ENCODE assay signal across 21 mouse cellular contexts in the genomic region with DNA sequence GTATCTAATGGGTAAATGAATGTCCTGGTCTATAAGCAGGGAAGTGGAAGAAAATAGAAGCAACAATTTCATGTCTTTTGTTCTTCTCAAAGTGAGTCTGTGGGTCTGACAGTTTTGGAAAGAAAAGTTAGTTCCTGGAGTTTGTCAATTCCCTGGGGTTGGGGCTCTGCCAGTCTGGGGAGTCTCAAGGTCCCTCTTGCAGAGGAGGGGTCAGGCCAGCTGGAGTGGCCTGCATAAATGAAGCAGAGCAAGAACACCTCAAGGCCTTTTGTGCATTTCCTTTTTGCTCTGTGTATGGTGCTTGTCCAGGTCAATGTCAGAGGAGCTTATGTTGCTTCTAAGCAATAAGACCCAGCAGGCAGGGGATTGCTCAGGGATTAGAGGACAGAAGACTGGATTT. TPM values are rescaled to one million over a fixed set of nuclear protein-coding genes. Genes with fewer than 3 reads are reported as not detected.
DNase-seq lines count a peak whose midpoint lies in the region; ATAC-seq and TF ChIP-seq lines count a peak whose summit lies in the region.
"Had no signal": no experiment of that assay in that cellular context is flagged by ENCODE, and none has a peak within 500 bp of the region (broad histone marks: within the 10 kb centered on the region; RNA-seq: fewer than 3 reads in every experiment).

No protein-coding gene starts in this region.

- ATAC-seq in liver, postnatal 0 days: no peak
- ATAC-seq in hindbrain, embryonic 13.5 days (ENCODE audit: low FRiP score): no peak
- ATAC-seq: CD4-positive, CD25-positive, alpha-beta regulatory T cell, adult 4 months; forebrain, embryonic 13.5 days; hindbrain, postnatal 0 days had no signal

- intact Hi-C loops in heart, postnatal 25 days (cut with DNase I): no loop called here

- no peaks in the 10 kb centered on the region for H3K27me3 ChIP-seq in liver, postnatal 0 days (ENCODE audit: insufficient read depth, low read length)
- no peaks in the 10 kb centered on the region for H3K27me3 ChIP-seq in hindbrain, embryonic 13.5 days
- H3K27me3 ChIP-seq: forebrain, embryonic 13.5 days; heart, embryonic 13.5 days; hindbrain, embryonic 12.5 days had no signal

- no peaks in the 10 kb centered on the region for H3K4me1 ChIP-seq in liver, postnatal 0 days (ENCODE audit: insufficient read depth)
- no peaks in the 10 kb centered on the region for H3K4me1 ChIP-seq in hindbrain, embryonic 13.5 days (replicated peaks)
- H3K4me1 ChIP-seq: embryonic facial prominence, embryonic 10.5 days; forebrain, embryonic 13.5 days; heart, embryonic 13.5 days; hindbrain, embryonic 12.5 days had no signal

- no peak overlapping the region for H3K27ac ChIP-seq in liver, postnatal 0 days (ENCODE audit: low read depth)
- no peak overlapping the region for H3K27ac ChIP-seq in hindbrain, embryonic 13.5 days
- H3K27ac ChIP-seq: embryonic facial prominence, embryonic 10.5 days; forebrain, embryonic 13.5 days; gastrocnemius, adult 2 months; heart, embryonic 13.5 days; hindbrain, embryonic 12.5 days; hindbrain, postnatal 0 days had no signal

- H3K4me3 ChIP-seq in liver, postnatal 0 days (ENCODE audit: low read depth, low read length): no peak overlapping the region
- H3K4me3 ChIP-seq in hindbrain, embryonic 13.5 days: no peak overlapping the region
- H3K4me3 ChIP-seq: embryonic facial prominence, embryonic 10.5 days; forebrain, embryonic 13.5 days; gastrocnemius, adult 2 months; heart, embryonic 13.5 days; hindbrain, embryonic 12.5 days had no signal

- no peaks in the 10 kb centered on the region for H3K36me3 ChIP-seq in liver, postnatal 0 days (replicated peaks; ENCODE audit: insufficient read depth, low read length)
- H3K36me3 ChIP-seq in hindbrain, embryonic 13.5 days: no peaks in the 10 kb centered on the region
- H3K36me3 ChIP-seq: embryonic facial prominence, embryonic 10.5 days; G1E; heart, embryonic 13.5 days; hindbrain, embryonic 12.5 days had no signal

- no peak for TF ChIP-seq EP300 in liver, postnatal 0 days (IDR thresholded peaks at IDR 0.05; ENCODE audit: low read depth)

- H3K9me3 ChIP-seq in liver, postnatal 0 days (ENCODE audit: low read length): no peaks in the 10 kb centered on the region
- no peaks in the 10 kb centered on the region for H3K9me3 ChIP-seq in hindbrain, embryonic 13.5 days
- H3K9me3 ChIP-seq: embryonic facial prominence, embryonic 10.5 days; forebrain, embryonic 13.5 days; heart, embryonic 13.5 days; hindbrain, embryonic 12.5 days had no signal

- TF ChIP-seq CTCF in liver, postnatal 0 days (IDR thresholded peaks at IDR 0.05; ENCODE audit: low read depth): no peak

- DNase-seq in heart, adult 11 months: peak; percentile 48
- DNase-seq in heart, postnatal 25 days (ENCODE audit: low spot score): no peak
- peak; percentile 9 for DNase-seq in retina, postnatal 1 day
- no peak for DNase-seq in retina, embryonic 14.5 days (ENCODE audit: low spot score)
- DNase-seq in adrenal gland, postnatal 36 days: peak; percentile 58 to 69
- DNase-seq in liver, postnatal 0 days: no peak
- DNase-seq: B cell, adult 2 months; cerebellum, adult 2 months; cerebellum, postnatal 10 days; gastrocnemius, adult 2 months; gastrocnemius, postnatal 25 days; heart, postnatal 4 days had no signal

- H3K9ac ChIP-seq in liver, postnatal 0 days (replicated peaks): no peak overlapping the region
- H3K9ac ChIP-seq in hindbrain, embryonic 13.5 days: no peak overlapping the region
- H3K9ac ChIP-seq: forebrain, embryonic 13.5 days; heart, embryonic 13.5 days; hindbrain, embryonic 12.5 days had no signal

- H3K4me2 ChIP-seq in liver, postnatal 0 days (ENCODE audit: low read depth, low read length): no peak overlapping the region
- H3K4me2 ChIP-seq in hindbrain, embryonic 13.5 days: no peak overlapping the region
- H3K4me2 ChIP-seq: forebrain, embryonic 13.5 days; heart, embryonic 13.5 days; hindbrain, embryonic 12.5 days had no signal

RNA-seq across cellular contexts. Expression of a gene that starts 11.7 kb away (rescaled TPM):
- under 1 TPM in 1 of 2 experiments, not detected in 1; 0.17 TPM for total RNA-seq in heart, postnatal 25 days (2021)
- not detected for total RNA-seq in adrenal gland, postnatal 36 days (2021)
- polyA plus RNA-seq in liver, postnatal 0 days (2015; fragmentation: Nextera tagmentation; extraction: Ambion mirVana): not detected in 2 replicates
- 1.9 and 2.7 TPM in 2 replicates for polyA plus RNA-seq in hindbrain, embryonic 13.5 days (2015; fragmentation: Nextera tagmentation; extraction: Ambion mirVana)
- total RNA-seq: gastrocnemius, adult 2 months; gastrocnemius, postnatal 25 days; granulocyte monocyte progenitor cell, adult 5-6 weeks; heart, postnatal 4 days had no signal
- polyA plus RNA-seq: CD4-positive, CD25-positive, alpha-beta regulatory T cell, adult 4 months; embryonic facial prominence, embryonic 10.5 days; G1E; heart, embryonic 13.5 days had no signal

Comparison
In these comparisons a context has a peak if more than half of its experiments do, and no peak if none do; other contexts are left out.
1. DNase-seq: peak in heart, adult 11 months (single experiment), retina, postnatal 1 day (single experiment) and adrenal gland, postnatal 36 days (2 of 2); none in heart, postnatal 25 days (single experiment), retina, embryonic 14.5 days (single experiment) and liver, postnatal 0 days (single experiment).